Mouse (Mus musculus) MEL (cell line): Measurements from ENCODE around the gene Cuzd1. TPM values are rescaled to one million over a fixed set of nuclear protein-coding genes. Genes with fewer than 3 reads are reported as not detected.

Experiments
- DNase-seq: peaks from one replicate; pipeline ENCODE4 v3.0.0; 2011; ENCODE audit warnings: low read depth, low spot score
- H3K27ac ChIP-seq: 2 replicates; pipeline ENCODE4 v1.5.1; 2012; ENCODE audit warnings: low read depth, mild to moderate bottlenecking, control low read depth, low read length, moderate library complexity; ENCODE audit not compliant: control insufficient read depth
- H3K27me3 ChIP-seq, 2 experiments: fragments of 150-350 bp in 1 of 2; sonication (generic) in 1 of 2; 2 replicates each; pipeline ENCODE4 v1.6.1; 2012; ENCODE audit warnings: low read length in 2 of 2, mild to moderate bottlenecking in 2 of 2, improper control_type of control experiment in 1 of 2, moderate library complexity in 1 of 2; ENCODE audit not compliant: insufficient read depth in 2 of 2, control insufficient read depth in 1 of 2
- H3K36me3 ChIP-seq, 2 experiments: 2 replicates each; pipeline ENCODE4 v1.6.1; 2012 to 2014; ENCODE audit warnings: low read length in 2 of 2, improper control_type of control experiment in 1 of 2, inconsistent platforms in 1 of 2, mild to moderate bottlenecking in 1 of 2; ENCODE audit not compliant: insufficient read depth in 2 of 2, control insufficient read depth in 1 of 2
- H3K4me1 ChIP-seq, 2 experiments: fragments of 150-350 bp in 1 of 2; sonication (generic) in 1 of 2; 2 replicates each; pipeline ENCODE4 v1.6.1; 2012; ENCODE audit warnings: low read length in 2 of 2, improper control_type of control experiment in 1 of 2, mild to moderate bottlenecking in 1 of 2; ENCODE audit not compliant: insufficient read depth in 2 of 2, control insufficient read depth in 1 of 2
- H3K4me3 ChIP-seq, 2 experiments: fragments of 150-350 bp in 1 of 2; sonication (generic) in 1 of 2; 2 replicates each; pipeline ENCODE4 v1.5.1; 2012; ENCODE audit warnings: low read depth in 2 of 2, low read length in 2 of 2, mild to moderate bottlenecking in 2 of 2, moderate library complexity in 2 of 2, control low read depth in 1 of 2, improper control_type of control experiment in 1 of 2; ENCODE audit not compliant: control insufficient read depth in 1 of 2, insufficient read depth in 1 of 2
- H3K79me2 ChIP-seq: 2 replicates; pipeline ENCODE4 v1.6.1; 2012; ENCODE audit warnings: mild to moderate bottlenecking, low read length, moderate library complexity; ENCODE audit not compliant: control insufficient read depth, poor library complexity, insufficient read depth
- H3K9ac ChIP-seq: 2 replicates; pipeline ENCODE4 v1.6.1; 2012; ENCODE audit warnings: low read depth, mild to moderate bottlenecking, control low read depth, low read length, moderate library complexity; ENCODE audit not compliant: control insufficient read depth, poor library complexity, severe bottlenecking
- H3K9me3 ChIP-seq: fragments of 150-350 bp; sonication (generic); replicated peaks from 2 replicates; pipeline ENCODE4 v1.6.1; 2012; ENCODE audit warnings: mild to moderate bottlenecking, low read length, improper control_type of control experiment, moderate library complexity; ENCODE audit not compliant: insufficient read depth
- BHLHE40 ChIP-seq: IDR thresholded peaks from 2 replicates; pipeline ENCODE4 v1.6.1; 2012; ENCODE audit warnings: low read depth, mild to moderate bottlenecking, inconsistent platforms, low read length, improper control_type of control experiment, borderline replicate concordance
- CHD1 ChIP-seq: IDR thresholded peaks from 2 replicates; pipeline ENCODE4 v1.6.1; 2012; ENCODE audit warnings: low read depth, mild to moderate bottlenecking, inconsistent platforms, low read length, improper control_type of control experiment
- CHD2 ChIP-seq: IDR thresholded peaks from 2 replicates; pipeline ENCODE4 v1.6.1; 2011; ENCODE audit warnings: low read length, improper control_type of control experiment
- CTCF ChIP-seq, 3 experiments: IDR thresholded peaks in 2 of 3; conservative IDR thresholded peaks in 1 of 3; 2 replicates each; pipeline ENCODE4 v1.5.1; 2011 to 2012; ENCODE audit warnings: low read length in 3 of 3, low read depth in 2 of 3, mild to moderate bottlenecking in 2 of 3, improper control_type of control experiment in 1 of 3, inconsistent platforms in 1 of 3, mixed read lengths in 1 of 3, moderate library complexity in 1 of 3; ENCODE audit not compliant: control insufficient read depth in 1 of 3, insufficient read depth in 1 of 3, poor library complexity in 1 of 3, severe bottlenecking in 1 of 3
- E2F4 ChIP-seq: IDR thresholded peaks from 2 replicates; pipeline ENCODE4 v1.6.1; 2011; ENCODE audit warnings: low read depth, low read length, improper control_type of control experiment, borderline replicate concordance
- ELF1 ChIP-seq: IDR thresholded peaks from 2 replicates; pipeline ENCODE4 v1.6.1; 2014; ENCODE audit warnings: low read depth, mild to moderate bottlenecking, inconsistent platforms, low read length, improper control_type of control experiment, moderate library complexity
- EP300 ChIP-seq, 2 experiments: IDR thresholded peaks; 2 replicates each; pipeline ENCODE4 v1.6.1; 2011; ENCODE audit warnings: improper control_type of control experiment in 2 of 2, low read length in 2 of 2, low read depth in 1 of 2, mild to moderate bottlenecking in 1 of 2
- ETS1 ChIP-seq: IDR thresholded peaks from 2 replicates; pipeline ENCODE4 v1.6.1; 2012; ENCODE audit warnings: low read depth, mild to moderate bottlenecking, inconsistent platforms, low read length, improper control_type of control experiment, moderate library complexity
- GABPA ChIP-seq: IDR thresholded peaks from 2 replicates; pipeline ENCODE4 v1.6.1; 2012; ENCODE audit warnings: low read depth, mild to moderate bottlenecking, inconsistent platforms, low read length, improper control_type of control experiment, moderate library complexity
- KAT2A ChIP-seq: conservative IDR thresholded peaks from 2 replicates; pipeline ENCODE4 v1.6.1; 2012; ENCODE audit warnings: low read depth, low read length, improper control_type of control experiment, inconsistent platforms
- MAFK ChIP-seq: IDR thresholded peaks from 2 replicates; pipeline ENCODE4 v1.6.1; 2011; ENCODE audit warnings: low read depth, mild to moderate bottlenecking, low read length, improper control_type of control experiment, borderline replicate concordance
- MAX ChIP-seq: IDR thresholded peaks from 2 replicates; pipeline ENCODE4 v1.6.1; 2011; ENCODE audit warnings: low read length, improper control_type of control experiment
- MAZ ChIP-seq: IDR thresholded peaks from 2 replicates; pipeline ENCODE4 v1.6.1; 2012; ENCODE audit warnings: low read depth, mild to moderate bottlenecking, inconsistent platforms, low read length, improper control_type of control experiment
- MXI1 ChIP-seq: IDR thresholded peaks from 2 replicates; pipeline ENCODE4 v1.6.1; 2011; ENCODE audit warnings: mild to moderate bottlenecking, low read depth, low read length, improper control_type of control experiment
- NELFE ChIP-seq: IDR thresholded peaks from 2 replicates; pipeline ENCODE4 v1.6.1; 2011; ENCODE audit warnings: low read depth, low read length, improper control_type of control experiment
- POLR2A ChIP-seq, 2 experiments: IDR thresholded peaks; 2 replicates each; pipeline ENCODE4 v1.6.1; 2011 to 2012; ENCODE audit warnings: low read length in 2 of 2, mild to moderate bottlenecking in 2 of 2, control low read depth in 1 of 2, improper control_type of control experiment in 1 of 2, low read depth in 1 of 2, moderate library complexity in 1 of 2; ENCODE audit not compliant: control insufficient read depth in 1 of 2, insufficient read depth in 1 of 2, poor library complexity in 1 of 2
- RAD21 ChIP-seq: IDR thresholded peaks from 2 replicates; pipeline ENCODE4 v1.6.1; 2011; ENCODE audit warnings: mild to moderate bottlenecking, low read depth, low read length, improper control_type of control experiment
- RCOR1 ChIP-seq: IDR thresholded peaks from 2 replicates; pipeline ENCODE4 v1.6.1; 2012; ENCODE audit warnings: low read depth, mild to moderate bottlenecking, inconsistent platforms, low read length, improper control_type of control experiment
- SIN3A ChIP-seq: IDR thresholded peaks from 2 replicates; pipeline ENCODE4 v1.6.1; 2012; ENCODE audit warnings: low read length, improper control_type of control experiment, inconsistent platforms
- SMC3 ChIP-seq: IDR thresholded peaks from 2 replicates; pipeline ENCODE4 v1.6.1; 2011; ENCODE audit warnings: low read depth, low read length, improper control_type of control experiment
- TBP ChIP-seq: IDR thresholded peaks from 2 replicates; pipeline ENCODE4 v1.8.0; 2011; ENCODE audit warnings: low read depth, low read length, improper control_type of control experiment
- TCF12 ChIP-seq: IDR thresholded peaks from 2 replicates; pipeline ENCODE4 v1.6.1; 2014; ENCODE audit warnings: low read depth, mild to moderate bottlenecking, inconsistent platforms, low read length, improper control_type of control experiment, moderate library complexity
- UBTF ChIP-seq: IDR thresholded peaks from 2 replicates; pipeline ENCODE4 v1.6.1; 2012; ENCODE audit warnings: low read depth, mild to moderate bottlenecking, inconsistent platforms, low read length, improper control_type of control experiment, moderate library complexity, borderline replicate concordance; ENCODE audit not compliant: insufficient read depth
- USF2 ChIP-seq, 2 experiments: IDR thresholded peaks; 2 replicates each; pipeline ENCODE4 v1.6.1; 2011 to 2012; ENCODE audit warnings: improper control_type of control experiment in 2 of 2, low read length in 2 of 2, borderline replicate concordance in 1 of 2, inconsistent platforms in 1 of 2, low read depth in 1 of 2, mild to moderate bottlenecking in 1 of 2; ENCODE audit not compliant: insufficient read depth in 1 of 2
- ZKSCAN1 ChIP-seq: IDR thresholded peaks from 2 replicates; pipeline ENCODE4 v1.6.1; 2012; ENCODE audit warnings: low read depth, mild to moderate bottlenecking, inconsistent platforms, low read length, improper control_type of control experiment, moderate library complexity
- ZMIZ1 ChIP-seq: IDR thresholded peaks from 2 replicates; pipeline ENCODE4 v1.6.1; 2012; ENCODE audit warnings: low read depth, mild to moderate bottlenecking, inconsistent platforms, low read length, improper control_type of control experiment, moderate library complexity
- ZNF384 ChIP-seq: IDR thresholded peaks from 2 replicates; pipeline ENCODE4 v1.6.1; 2012; ENCODE audit warnings: low read depth, mild to moderate bottlenecking, inconsistent platforms, low read length, improper control_type of control experiment
- polyA plus RNA-seq, 2 experiments: library from polyadenylated mRNA; stranded (reverse) in 1 of 2; unstranded in 1 of 2; fragments of >175 nt in 1 of 2; fragments of >200 nt in 1 of 2; gene quantifications; 2 replicates each; pipeline versions ENCODE4 v1.2.1 to v1.2.4; 2012; ENCODE audit warnings: low replicate concordance in 2 of 2, low read depth in 1 of 2; ENCODE audit not compliant: insufficient read length in 2 of 2, insufficient read depth in 1 of 2, missing spikeins in 1 of 2
- total RNA-seq: library from RNA; depleted of rRNA; stranded (reverse); fragments of 300-350 nt; gene quantifications from 2 replicates; pipeline ENCODE4 v1.2.3, GENCODE M21; 2012

The Cuzd1 gene
- total and polyA plus RNA-seq, 3 experiments: not detected

DNA sequence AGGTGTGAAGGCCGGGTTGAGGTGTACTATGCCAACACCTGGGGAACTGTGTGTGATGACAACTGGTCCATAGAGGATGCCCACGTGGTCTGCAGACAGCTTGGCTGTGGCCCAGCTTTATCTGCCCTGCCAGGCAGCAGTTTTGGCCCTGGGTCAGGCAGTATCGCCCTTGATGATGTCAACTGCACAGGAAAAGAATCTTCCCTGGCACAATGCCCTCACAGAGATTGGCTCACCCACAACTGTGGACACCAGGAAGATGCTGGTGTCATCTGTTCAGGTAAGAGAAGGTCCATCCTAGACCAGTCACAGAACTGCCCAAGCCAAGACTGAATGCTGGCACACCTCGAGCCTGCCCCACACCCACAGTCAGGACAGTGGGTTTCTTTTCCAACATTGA is 56.2 kb downstream of the Cuzd1 start:
- no peaks in the 10 kb centered on the region for H3K79me2 ChIP-seq
- no peak for TF ChIP-seq RAD21
- no peak for TF ChIP-seq BHLHE40
- TF ChIP-seq TCF12: no peak
- TF ChIP-seq MAZ: no peak
- TF ChIP-seq CHD2: no peak
- no peak for TF ChIP-seq SMC3
- TF ChIP-seq ZMIZ1: no peak
- TF ChIP-seq CHD1: no peak
- no peak for TF ChIP-seq CTCF (IDR thresholded peaks at IDR 0.05 in 2 of 3, conservative IDR thresholded peaks at IDR 0.05 in 1 of 3; ENCODE audit: control insufficient read depth in 1 of 3, insufficient read depth in 1 of 3, low read depth in 2 of 3, low read length in 3 of 3, poor library complexity in 1 of 3, severe bottlenecking in 1 of 3)
- H3K36me3 ChIP-seq: no peaks in the 10 kb centered on the region
- no peak for DNase-seq
- H3K9ac ChIP-seq: no peak overlapping the region
- H3K27me3 ChIP-seq: no peaks in the 10 kb centered on the region
- H3K9me3 ChIP-seq: no peaks in the 10 kb centered on the region
- H3K4me3 ChIP-seq: no peak overlapping the region
- H3K4me1 ChIP-seq: no peaks in the 10 kb centered on the region
- no peak overlapping the region for H3K27ac ChIP-seq

DNA sequence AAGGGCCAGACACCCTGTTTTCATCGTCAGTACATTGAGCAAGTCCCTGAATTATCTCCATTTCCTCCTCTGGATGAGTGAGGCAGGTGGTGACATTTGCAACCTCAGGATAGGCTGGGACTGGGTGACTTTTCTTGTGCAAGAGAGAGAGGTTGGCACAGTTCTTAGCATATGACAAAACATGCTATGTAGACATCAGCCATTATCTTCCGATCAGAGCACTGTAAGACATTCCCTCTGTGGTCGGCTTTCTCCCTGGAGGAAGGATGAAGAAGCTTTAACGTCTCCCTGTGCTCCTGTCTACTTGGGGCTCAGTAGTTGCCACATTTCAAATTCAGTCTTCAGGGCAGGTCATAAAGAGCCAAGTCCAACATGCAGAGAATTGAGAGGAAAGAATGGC is 57.8 kb downstream of the Cuzd1 start:
- DNase-seq: no peak
- no peak overlapping the region for H3K9ac ChIP-seq

DNA sequence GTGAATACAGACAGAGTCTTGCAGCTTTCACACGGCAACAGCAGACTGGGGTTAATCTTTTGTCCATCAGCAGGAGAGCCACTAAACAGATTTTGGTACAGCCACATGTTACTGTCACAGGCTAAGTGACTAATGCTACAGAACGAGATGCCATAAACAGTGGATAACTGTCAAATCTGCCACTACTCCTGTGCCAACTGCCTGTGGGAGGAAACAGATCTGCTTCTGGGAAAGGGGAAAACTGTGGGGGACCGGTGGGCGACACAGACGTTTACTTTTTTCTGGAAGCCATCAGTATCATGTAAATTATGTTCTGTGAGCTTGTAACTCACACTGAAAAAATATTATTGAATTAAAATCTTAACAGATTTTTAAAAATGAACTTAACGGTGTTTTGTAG is 61.1 kb downstream of the Cuzd1 start:
- DNase-seq: no peak
- Histone ChIP-seq H3K27me3 (no peaks in the 10 kb centered on the region), H3K36me3 (no peaks in the 10 kb centered on the region), H3K27ac (no peak overlapping the region), H3K4me3 (no peak overlapping the region), H3K4me1 (no peaks in the 10 kb centered on the region), H3K9ac (no peak overlapping the region), H3K79me2 (no peaks in the 10 kb centered on the region), H3K9me3 (no peaks in the 10 kb centered on the region)
- TF ChIP-seq MAFK: no peak
- TF ChIP-seq GABPA: no peak
- TF ChIP-seq MXI1: no peak
- TF ChIP-seq ETS1: no peak
- no peak for TF ChIP-seq RAD21
- TF ChIP-seq POLR2A (IDR thresholded peaks at IDR 0.05; ENCODE audit: control insufficient read depth in 1 of 2, insufficient read depth in 1 of 2, low read depth in 1 of 2, low read length in 2 of 2, poor library complexity in 1 of 2): no peak
- TF ChIP-seq CTCF (IDR thresholded peaks at IDR 0.05 in 2 of 3, conservative IDR thresholded peaks at IDR 0.05 in 1 of 3; ENCODE audit: control insufficient read depth in 1 of 3, insufficient read depth in 1 of 3, low read depth in 2 of 3, low read length in 3 of 3, poor library complexity in 1 of 3, severe bottlenecking in 1 of 3): no peak
- TF ChIP-seq EP300 (IDR thresholded peaks at IDR 0.05; ENCODE audit: low read depth in 1 of 2, low read length in 2 of 2): no peak
- no peak for TF ChIP-seq E2F4
- no peak for TF ChIP-seq TCF12
- no peak for TF ChIP-seq ZKSCAN1
- no peak for TF ChIP-seq TBP
- TF ChIP-seq NELFE: no peak
- no peak for TF ChIP-seq CHD2
- no peak for TF ChIP-seq KAT2A

More for the DNA sequence above, 57.8 kb downstream of the Cuzd1 start:
- H3K4me3 ChIP-seq: no peak overlapping the region
- TF ChIP-seq TCF12 (no peak), SMC3 (no peak), ELF1 (no peak), MAZ (no peak), EP300 (IDR thresholded peaks at IDR 0.05; ENCODE audit: low read depth in 1 of 2, low read length in 2 of 2) (no peak), MAX (no peak), BHLHE40 (no peak), MXI1 (no peak), UBTF (no peak), SIN3A (no peak), RCOR1 (no peak), ZNF384 (no peak), ETS1 (no peak), TBP (no peak), USF2 (IDR thresholded peaks at IDR 0.05; ENCODE audit: borderline replicate concordance in 1 of 2, insufficient read depth in 1 of 2, low read depth in 1 of 2, low read length in 2 of 2) (no peak), GABPA (no peak)
- H3K36me3 ChIP-seq: no peaks in the 10 kb centered on the region
- H3K4me1 ChIP-seq: no peaks in the 10 kb centered on the region
- no peaks in the 10 kb centered on the region for H3K79me2 ChIP-seq
- H3K27me3 ChIP-seq: no peaks in the 10 kb centered on the region
- no peak overlapping the region for H3K27ac ChIP-seq
- no peaks in the 10 kb centered on the region for H3K9me3 ChIP-seq
